Mouse (Mus musculus) embryonic stem cell, embryonic (primary cell): ENCODE measurements at regions not wholly inside any gene's neighbourhood (a gene's known extent, or its start where the extent isn't known, plus 50 kb on each side); places are given as distances from the start of the nearest gene placed in this dataset.

Source experiments
- CTCF ChIA-PET, 4 experiments: fragments of 300-600 bp in 2 of 4; fragments of 350-600 bp in 2 of 4; sonication (Branson Sonifier 250); formaldehyde crosslinking; loops; one replicate each; lab custom pipeline; 2022; ENCODE audit warnings: inconsistent platforms in 2 of 4; lab: Charles Lee
- POLR2A ChIA-PET, 4 experiments: fragments of 300-600 bp in 2 of 4; fragments of 350-600 bp in 2 of 4; sonication (Branson Sonifier 250); formaldehyde crosslinking; loops; one replicate each; lab custom pipeline; 2022; ENCODE audit warnings: antibody characterized with exemption in 4 of 4, inconsistent platforms in 1 of 4; lab: Charles Lee

DNA sequence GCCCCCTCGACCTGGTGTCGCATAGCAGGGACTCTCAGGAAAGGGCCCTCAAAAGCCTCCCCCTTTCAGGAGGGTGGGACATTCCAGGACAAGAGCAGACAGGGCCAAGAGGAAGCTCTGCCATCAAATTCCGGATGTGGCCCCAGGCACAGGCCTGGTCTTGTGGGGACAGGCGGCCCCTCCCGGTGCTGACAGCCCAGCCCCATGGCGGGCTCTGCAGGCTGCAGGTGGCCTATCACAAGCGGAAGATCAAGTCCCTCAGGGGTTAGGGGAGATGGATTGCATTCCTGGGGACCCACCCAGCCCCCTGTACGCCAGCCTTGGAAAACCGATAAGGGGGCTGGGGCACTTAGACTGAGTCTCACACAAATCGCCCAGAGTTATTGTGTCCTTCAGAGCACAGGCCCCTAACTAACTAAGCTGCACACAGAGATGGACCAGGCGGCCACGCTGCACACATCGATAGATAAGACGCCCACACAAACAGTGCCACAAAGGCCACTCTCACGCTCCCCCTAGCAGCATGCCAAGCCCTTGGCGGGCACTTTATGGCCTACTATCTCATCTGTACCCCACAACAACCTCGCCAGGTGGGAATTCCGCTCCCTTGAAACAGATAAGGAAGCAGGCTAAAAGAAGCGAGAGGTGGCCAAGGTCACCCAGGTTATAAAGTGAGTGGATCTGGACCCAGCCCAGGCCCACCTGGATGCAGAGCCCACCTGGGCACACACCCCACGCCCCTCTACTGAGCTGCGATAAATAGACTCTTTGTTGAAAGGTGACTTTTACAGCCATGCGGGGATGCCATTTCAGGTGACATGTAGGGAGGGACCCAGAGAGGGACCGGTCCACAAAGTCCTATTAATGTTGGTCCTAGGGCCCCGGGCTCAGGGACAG lies 55.5 kb downstream of the Gm5294 start:
- POLR2A ChIA-PET: interaction anchor here in 1 of 4 experiments (1.2 kb wide), 1 partner anchor 123 kb away, joined by 3 read pairs; no protein-coding TSS in a partner anchor
- CTCF ChIA-PET: interaction anchor here in 1 of 4 experiments (0.6 kb wide), 1 partner anchor 27 kb away, joined by 3 read pairs; no protein-coding TSS in a partner anchor

DNA sequence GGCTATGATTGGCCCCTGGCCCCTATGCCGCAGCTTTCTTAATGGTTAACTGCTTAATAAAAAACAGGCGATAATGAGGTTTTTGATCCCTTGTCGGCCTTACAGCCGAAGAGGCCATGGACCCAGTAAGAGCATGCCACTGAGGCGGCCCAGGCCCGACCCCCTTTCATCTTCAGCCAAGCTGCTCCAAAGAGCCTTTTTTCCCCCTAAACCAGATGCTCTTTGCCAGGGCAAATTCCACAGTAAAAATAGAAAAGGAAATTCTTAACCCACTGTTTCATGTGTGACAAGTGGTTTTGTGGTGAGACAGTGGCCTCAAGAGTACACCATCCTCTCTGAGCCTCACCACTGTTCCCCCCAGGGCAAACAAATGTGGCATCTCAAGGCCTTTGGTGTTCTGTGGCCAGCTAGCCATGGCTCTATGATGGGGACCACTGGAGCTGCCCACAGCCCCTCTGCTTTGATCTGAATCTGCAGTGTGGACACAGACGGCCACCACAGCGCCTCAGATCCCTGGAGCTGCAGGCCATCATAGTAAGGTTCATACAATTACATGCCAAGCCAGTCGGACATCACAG lies 61.9 kb downstream of the Gm5294 start:
- POLR2A ChIA-PET: interaction anchor here in 3 of 4 experiments (0.5 to 1.4 kb wide), 3 partner anchors 31 to 240 kb away, joined by 3 to 4 read pairs (median 3); partner anchors contain the start of gene Pdgfa (in 1 of the 3)
- CTCF ChIA-PET: interaction anchor here in 2 of 4 experiments (0.6 to 1.1 kb wide), 2 partner anchors 24 to 312 kb away, joined by 3 to 4 read pairs; no protein-coding TSS in a partner anchor

DNA sequence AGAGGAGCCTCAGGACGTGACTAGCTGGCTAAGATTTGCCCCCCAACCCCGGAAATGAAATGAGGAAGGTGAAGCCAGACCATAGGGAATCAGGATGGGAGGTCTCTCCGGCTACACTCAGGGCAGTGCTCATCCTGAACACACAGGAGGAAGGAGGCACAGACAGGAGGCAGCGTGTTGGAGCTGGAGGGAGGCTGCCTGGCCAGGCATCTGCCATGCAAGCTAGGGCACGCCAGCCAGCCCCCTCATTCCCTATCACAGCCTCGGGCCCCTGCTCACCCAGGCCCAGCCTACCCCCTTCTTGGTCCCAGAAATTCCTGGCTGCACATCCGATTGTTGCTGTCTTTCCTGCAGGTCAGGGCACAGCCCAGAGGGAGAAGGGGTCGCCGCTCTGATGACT lies 63.7 kb downstream of the Gm5294 start:
- CTCF ChIA-PET: interaction anchor here in 1 of 4 experiments (0.6 kb wide), 1 partner anchor 312 kb away, joined by 3 read pairs; no protein-coding TSS in a partner anchor
- POLR2A ChIA-PET: no interaction called here

DNA sequence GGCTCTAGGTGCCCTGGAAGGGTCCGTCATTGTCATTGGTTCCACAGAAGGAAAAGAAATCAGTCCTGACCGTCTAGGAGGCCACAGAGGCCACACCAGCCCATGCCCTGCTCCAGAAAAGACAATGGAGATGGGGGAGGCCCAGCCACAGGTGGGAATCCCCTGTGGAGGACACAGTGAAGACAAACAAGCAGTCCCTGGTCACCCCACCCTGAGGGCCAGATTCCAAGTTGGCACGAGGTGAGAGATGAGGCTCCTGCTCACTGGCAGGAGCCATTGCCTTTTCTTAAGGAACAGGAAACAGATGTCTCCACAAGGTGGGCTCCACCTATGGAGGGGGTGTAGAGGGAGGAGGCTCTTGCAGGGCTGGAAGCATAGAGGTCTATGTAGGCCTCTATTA lies 66.0 kb downstream of the Gm5294 start:
- POLR2A ChIA-PET: no interaction called here

DNA sequence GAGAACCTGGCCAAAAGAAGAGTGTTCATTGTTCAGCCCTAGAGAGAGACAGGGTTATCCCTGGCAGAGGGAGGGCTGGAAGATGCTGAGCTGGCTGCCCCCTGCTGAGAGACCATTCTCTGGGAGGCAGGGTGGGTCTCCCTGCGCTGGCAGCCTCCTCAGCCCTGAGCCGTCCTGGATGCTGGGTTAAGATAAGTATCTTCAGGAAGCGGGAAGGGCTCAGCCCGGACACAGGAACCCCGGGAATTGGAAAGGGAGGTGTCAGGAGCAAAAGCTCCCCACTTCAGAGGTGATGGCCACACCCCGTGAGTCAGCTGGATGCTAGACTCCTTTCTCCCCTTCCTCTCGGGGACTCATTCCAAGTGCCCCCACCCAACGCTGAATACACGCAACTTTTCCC lies 68.9 kb downstream of the Gm5294 start:
- ChIA-PET CTCF (interaction anchor here in 1 of 4 experiments (0.7 kb wide), 1 partner anchor 32 kb away, joined by 3 read pairs; no protein-coding TSS in a partner anchor), POLR2A (interaction anchor here in 1 of 4 experiments (1.1 to 1.2 kb wide), 2 partner anchors 12 to 109 kb away, joined by 3 read pairs; no protein-coding TSS in a partner anchor)

More for the DNA sequence above, 66.0 kb downstream of the Gm5294 start:
- CTCF ChIA-PET: no interaction called here

DNA sequence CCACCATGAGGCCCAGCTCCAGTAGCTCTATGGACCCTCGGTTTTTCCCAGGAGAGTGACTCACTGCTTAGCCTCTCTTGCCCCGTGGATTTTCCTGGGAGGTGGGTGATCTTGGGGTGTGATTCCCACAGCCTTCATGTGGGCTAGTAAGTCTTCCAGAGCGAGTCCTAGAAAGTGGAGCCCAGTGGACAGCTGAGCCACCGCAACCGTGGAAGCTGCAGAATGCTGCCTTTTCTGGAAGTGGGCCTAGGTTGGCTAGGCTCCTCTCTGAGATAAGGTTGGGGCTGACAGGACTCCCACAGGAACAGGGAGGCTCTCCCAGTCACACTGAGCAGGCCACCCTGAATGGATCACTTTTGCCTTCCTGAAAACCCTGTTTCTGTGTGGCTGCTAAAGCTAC lies 69.9 kb downstream of the Gm5294 start:
- CTCF ChIA-PET: no interaction called here
- POLR2A ChIA-PET: interaction anchor here in 1 of 4 experiments (1.2 kb wide), 1 partner anchor 11 kb away, joined by 3 read pairs; no protein-coding TSS in a partner anchor

DNA sequence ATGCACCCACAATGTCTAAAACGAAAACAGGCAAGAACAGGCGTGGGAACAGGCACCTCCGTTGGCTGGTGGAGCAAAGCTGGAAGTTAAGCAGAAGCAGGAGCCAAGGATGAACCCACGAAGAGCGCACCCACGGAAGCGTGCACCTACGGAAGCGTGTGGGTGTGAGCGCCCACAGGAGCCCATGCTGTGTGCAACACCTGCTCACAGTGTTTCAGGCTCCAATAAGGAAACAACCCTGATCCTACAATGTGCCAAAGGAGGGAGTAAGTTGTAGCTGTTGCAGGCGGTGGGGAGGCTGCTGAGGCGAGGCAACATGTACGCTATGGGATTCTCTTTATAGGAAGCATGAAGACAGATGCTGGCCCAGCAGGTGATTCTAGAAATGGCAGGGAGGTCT lies 74.6 kb downstream of the Gm5294 start:
- ChIA-PET CTCF (no interaction called here), POLR2A (interaction anchor here in 1 of 4 experiments (1.1 kb wide), 1 partner anchor 102 kb away, joined by 3 read pairs; no protein-coding TSS in a partner anchor)

DNA sequence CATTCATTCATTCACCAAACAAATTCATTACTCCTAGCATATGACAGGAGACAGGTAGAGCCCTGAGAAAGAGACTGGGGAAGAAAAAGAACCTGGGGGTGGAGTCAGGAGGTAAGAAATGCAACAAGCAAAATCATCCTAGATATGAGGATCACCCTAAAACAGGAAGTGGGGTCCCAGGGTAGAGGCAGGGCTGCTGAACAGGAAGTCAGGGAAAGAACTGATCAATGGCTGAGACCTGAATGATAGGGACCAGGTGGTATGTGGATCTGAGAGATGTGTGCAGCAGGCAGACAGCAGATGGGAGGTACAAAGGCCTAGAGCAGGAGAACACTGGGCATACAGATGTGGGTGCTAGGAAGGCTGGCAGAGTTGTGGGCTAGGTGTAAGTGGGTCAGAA lies 77.4 kb downstream of the Gm5294 start:
- CTCF ChIA-PET: no interaction called here

DNA sequence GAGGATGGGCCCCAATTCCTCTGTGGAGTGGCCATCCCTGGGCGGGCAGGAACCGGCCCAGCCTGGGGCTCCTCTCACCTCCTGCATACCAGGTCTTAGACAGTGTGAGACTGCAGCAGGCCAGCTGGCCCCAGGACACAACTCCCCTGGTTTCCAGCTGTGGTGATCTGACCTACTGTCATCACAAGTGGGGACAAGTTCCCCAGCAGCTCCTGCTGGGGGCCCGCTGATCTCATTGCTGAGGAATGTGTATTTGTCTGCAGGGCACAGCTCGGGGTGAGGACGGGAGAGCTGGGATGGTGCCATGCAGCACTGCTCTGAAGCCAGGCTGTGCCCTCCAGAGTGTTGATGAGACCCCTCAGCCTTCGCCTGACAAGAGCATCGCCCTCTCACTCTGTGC lies 78.6 kb downstream of the Gm5294 start:
- CTCF ChIA-PET: interaction anchor here in 1 of 4 experiments (0.9 kb wide), 1 partner anchor 51 kb away, joined by 3 read pairs; no protein-coding TSS in a partner anchor
- POLR2A ChIA-PET: no interaction called here

More for the DNA sequence above, 77.4 kb downstream of the Gm5294 start:
- POLR2A ChIA-PET: no interaction called here

DNA sequence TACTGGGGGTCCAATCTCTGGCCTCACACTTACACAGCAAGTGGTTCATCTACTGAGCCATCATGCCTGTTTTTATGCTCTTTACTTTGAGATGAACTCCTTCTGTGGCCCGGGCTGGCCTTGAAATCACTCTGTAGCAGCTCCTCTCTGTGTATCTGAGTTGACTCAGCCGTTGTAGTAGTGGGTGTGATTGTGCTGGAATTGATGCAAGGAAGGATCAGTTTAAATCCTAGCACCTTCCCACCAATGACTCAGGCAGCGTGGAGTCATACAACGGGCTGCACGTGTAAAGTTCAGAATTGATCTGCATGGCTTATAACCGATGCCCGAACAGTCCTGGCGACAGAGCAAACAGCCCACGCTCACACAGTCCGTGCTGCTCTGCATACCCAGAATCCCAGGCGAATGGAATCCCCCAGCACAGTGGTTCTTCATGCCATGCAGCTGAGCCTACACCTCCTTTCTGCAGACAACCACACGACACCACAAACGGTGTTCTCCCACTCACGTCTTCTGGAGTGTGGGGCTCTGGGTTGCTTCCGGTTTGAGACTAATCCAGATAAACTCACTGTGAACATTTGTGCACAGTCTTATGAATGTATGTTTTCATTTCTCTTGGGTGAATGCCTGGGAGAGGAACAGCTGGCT lies 81.2 kb downstream of the Gm5294 start:
- POLR2A ChIA-PET: interaction anchor here in 1 of 4 experiments (1.1 kb wide), 1 partner anchor 12 kb away, joined by 3 read pairs; no protein-coding TSS in a partner anchor
- CTCF ChIA-PET: no interaction called here

DNA sequence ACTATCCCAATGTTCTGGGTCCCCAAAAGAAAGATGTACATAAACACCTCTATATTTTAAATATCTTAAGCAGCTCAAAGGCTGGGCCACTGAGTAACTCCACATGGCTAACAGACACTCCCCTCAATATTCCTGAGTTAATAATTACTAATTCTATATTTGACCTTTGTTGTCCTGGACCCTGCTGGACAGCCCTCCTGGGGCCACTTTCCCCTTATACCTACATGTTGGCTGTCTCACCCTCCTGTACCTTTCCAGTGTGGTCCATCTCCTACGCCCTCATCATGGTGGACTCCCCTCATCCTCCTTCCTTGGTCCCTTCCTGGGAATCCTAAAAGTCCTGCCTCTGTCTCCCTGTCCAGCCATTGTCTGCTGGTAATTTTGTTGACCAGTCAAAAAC lies 82.4 kb downstream of the Gm5294 start:
- CTCF ChIA-PET: no interaction called here

DNA sequence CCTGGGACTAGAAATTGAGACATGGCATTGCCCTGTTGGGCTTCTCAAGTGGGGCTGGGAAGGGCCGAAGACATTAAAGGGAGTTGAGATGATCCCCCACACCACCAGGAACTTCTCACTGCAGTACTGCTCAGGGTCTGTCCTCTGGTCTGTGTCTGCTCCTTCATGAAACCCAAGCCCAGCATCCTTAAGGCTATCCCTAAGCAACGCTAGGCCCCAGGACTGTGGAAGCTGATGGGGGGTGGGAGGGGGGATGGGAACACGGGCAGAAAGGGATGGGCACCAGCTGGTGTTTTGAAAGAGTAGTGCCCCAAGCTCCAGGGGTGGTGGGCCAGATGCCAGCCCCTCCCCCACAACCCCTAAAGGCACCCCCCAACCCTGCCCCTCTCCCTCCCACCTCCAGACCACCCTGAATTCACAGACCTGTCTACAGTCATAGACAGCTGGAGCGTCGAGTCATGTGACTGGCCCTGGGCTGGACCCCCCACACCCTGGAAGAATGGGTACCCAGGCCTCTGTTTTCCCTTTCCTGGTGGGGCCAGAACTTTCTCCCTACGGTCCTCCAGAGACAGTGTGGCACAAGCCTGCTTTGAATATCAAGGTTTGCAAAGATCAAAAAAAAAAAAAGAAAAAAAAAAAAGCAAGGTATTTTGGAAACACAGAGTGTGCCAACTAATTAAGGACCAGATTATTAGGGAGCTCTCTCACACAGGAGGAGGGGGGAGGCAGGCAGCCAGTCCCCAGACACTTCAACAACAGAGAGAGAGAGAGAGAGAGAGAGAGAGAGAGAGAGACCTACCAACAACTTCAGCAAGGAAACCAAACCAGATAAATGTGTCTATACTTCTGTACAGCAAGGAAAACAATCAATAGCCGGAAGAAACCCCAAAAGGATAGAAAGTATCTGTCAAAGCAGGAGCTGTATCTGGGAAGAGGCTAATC lies 85.1 kb downstream of the Pdgfa start:
- ChIA-PET POLR2A (interaction anchor here in 1 of 4 experiments (0.7 kb wide), 1 partner anchor 31 kb away, joined by 4 read pairs; no protein-coding TSS in a partner anchor), CTCF (interaction anchor here in 3 of 4 experiments (0.5 to 1.5 kb wide), 3 partner anchors 12 to 254 kb away, joined by 3 to 4 read pairs (median 3); no protein-coding TSS in a partner anchor)

More for the DNA sequence above, 82.4 kb downstream of the Gm5294 start:
- POLR2A ChIA-PET: no interaction called here

DNA sequence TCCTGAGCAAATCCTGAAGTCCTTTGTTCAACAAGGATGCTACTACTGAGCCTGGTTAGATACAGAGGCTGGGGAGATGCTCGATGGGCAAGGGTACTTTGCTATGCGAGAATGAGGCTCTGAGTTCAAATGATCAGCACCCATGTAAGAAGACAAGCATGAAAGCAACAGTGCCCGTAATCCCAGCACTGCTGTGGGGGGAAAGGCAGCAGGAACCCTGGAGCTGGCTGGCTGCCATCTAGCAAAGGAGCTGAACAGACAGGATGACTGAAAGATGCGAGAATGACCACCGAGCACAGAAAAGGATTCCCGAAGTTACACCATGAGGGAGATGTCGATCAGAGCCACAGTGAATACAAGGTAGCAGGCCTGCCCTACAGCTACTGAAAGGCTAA lies 84.5 kb downstream of the Pdgfa start:
- CTCF ChIA-PET: interaction anchor here in 3 of 4 experiments (0.5 to 1.5 kb wide), 3 partner anchors 11 to 255 kb away, joined by 3 to 4 read pairs (median 3); no protein-coding TSS in a partner anchor
- POLR2A ChIA-PET: interaction anchor here in 1 of 4 experiments (0.7 kb wide), 1 partner anchor 31 kb away, joined by 4 read pairs; no protein-coding TSS in a partner anchor

DNA sequence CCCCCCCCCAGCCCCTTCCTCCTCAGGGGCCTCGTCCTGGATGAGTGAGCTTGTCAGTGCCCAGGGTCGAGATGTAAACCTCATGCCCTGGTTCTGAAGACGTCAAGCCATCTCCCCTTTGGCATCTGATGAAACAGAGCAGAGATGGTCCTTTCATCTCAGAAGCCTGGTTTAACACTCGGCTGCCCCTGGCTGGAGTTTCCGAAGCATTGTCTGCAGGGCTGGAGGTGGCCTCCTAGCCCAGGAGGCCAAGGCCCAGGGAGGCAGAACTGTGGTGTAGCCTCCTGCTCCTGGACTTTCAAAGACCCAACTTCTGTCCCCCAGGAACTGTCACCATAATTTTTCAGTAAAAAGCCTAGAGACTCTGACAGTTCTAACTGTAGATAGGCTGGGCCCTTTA lies 82.1 kb downstream of the Pdgfa start:
- CTCF ChIA-PET: interaction anchor here in 1 of 4 experiments (0.9 kb wide), 1 partner anchor 23 kb away, joined by 3 read pairs; no protein-coding TSS in a partner anchor

DNA sequence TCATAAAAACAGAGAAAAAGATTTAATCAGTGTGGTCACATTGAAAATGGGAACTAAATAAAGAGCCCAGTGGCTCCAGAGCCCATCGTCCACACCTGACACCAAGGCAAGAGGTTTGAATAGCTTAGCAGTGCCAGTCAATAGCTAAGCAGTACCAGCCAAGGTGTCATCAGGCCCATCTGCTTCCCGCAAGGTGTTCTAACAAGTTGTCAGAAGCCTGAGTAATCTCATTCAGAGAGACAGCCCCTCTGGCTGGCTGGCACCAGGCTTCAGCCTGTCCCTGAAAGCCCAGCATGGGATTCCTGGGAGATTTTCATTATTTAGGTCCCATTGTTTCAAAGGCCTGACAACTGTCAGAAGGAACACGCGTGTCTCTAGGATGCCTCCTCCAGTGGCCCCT lies 81.7 kb downstream of the Pdgfa start:
- ChIA-PET POLR2A (no interaction called here), CTCF (no interaction called here)

More for the DNA sequence above, 82.1 kb downstream of the Pdgfa start:
- POLR2A ChIA-PET: no interaction called here

DNA sequence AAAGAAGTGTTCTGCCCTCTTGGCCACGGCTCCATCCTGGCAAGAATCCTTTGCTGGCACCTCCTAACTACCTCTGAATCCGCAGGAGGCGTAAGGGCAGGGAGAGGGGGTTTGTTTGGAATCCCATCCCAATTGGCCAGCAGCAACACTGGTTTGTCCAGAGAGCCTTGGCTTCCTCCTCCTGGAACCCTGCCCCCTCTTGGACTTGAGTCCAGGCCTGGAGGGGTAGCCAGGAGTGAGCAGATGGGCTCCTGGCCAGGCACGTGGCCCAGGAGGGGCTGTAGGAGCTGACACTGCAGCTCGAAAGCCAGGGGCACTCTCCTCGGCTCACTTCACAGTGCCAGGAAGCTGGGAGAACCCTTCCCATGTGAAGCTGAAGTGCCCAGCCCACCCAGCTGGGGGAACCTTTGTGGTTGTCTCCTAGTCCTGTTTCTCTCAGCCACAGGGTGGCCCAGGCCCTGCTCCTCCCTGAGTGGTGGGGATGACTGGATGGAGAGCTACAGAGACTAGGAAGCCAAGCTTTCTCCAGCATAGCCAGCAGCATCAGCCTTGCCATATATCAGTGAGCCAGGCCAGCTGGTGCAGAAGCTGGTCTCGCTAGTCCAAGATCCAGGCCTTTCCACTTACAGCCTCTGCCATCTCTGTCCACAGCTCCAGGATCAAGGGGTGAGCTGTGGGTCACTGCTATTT lies 76.9 kb downstream of the Pdgfa start:
- ChIA-PET CTCF (no interaction called here), POLR2A (interaction anchor here in 1 of 4 experiments (0.5 kb wide), 1 partner anchor 775 kb away, joined by 3 read pairs; no protein-coding TSS in a partner anchor)

DNA sequence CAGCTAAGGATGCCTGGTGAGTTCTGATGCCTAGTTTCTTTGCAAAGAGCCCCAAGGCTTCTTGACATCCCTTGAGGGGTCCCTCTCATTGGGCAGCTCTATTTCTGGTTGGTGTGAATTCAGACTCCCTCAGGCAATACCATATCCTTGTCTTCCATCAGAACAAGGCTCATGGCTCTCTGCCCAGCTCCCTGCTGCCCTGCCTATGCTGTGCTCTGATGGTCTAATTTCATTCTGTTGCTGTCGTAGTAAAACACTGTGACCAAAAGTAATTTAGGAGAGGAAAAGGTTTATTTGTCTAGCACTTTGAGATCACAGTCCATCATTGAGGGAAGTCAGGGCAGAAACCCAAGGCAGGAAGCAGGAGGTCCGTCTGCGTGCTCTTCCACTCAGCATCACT lies 75.1 kb downstream of the Pdgfa start:
- ChIA-PET POLR2A (no interaction called here), CTCF (interaction anchor here in 1 of 4 experiments (0.6 kb wide), 1 partner anchor 14 kb away, joined by 3 read pairs; no protein-coding TSS in a partner anchor)
